Mouse (Mus musculus) CD4-positive, CD25-positive, alpha-beta regulatory T cell, adult 2 months (primary cell): ENCODE measurements around the gene Slc40a1.

Experiments
- DNase-seq: peaks from one replicate; pipeline ENCODE4 v3.0.0-alpha.2; 2012; ENCODE audit warnings: low read depth, low spot score

The Slc40a1 gene

DNA sequence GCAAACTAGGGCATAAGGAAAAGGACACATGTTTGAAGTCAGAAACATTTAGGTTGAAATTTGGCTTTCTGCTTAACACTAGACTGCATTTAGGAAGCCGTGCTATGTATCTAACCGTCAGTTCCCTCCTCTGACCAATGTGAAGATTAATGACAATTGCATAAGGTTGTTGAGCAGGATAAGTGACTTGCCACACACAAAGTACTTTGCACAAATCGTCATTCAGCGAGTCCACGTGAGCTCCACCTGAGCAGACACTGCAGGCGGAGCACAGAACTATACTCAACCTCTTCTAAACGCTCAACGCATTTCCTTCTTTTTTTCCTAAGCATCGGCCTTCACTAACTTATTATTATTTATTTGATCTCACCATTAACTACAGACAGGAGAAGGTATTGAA is 39.5 kb downstream of the Slc40a1 start:
- no peak for DNase-seq

DNA sequence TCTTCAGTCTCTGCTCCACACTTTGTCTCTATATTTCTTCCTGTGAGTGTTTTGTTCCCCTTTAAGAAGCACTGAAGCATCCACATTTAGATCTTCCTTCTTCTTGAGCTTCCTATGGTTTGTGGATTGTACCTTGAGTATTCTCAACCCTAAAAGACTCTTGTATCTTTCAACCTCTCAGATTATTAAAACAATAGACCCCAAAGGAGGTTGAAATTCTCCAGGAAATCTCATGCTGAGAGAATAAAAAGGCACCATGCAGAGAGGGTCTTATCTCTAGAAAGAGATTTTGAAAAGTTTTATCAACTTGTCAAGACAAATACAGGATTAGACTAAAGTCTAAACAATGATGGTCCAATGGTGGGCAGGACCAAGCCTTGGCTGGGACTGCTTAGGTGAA is 42.9 kb downstream of the Slc40a1 start:
- DNase-seq: no peak

DNA sequence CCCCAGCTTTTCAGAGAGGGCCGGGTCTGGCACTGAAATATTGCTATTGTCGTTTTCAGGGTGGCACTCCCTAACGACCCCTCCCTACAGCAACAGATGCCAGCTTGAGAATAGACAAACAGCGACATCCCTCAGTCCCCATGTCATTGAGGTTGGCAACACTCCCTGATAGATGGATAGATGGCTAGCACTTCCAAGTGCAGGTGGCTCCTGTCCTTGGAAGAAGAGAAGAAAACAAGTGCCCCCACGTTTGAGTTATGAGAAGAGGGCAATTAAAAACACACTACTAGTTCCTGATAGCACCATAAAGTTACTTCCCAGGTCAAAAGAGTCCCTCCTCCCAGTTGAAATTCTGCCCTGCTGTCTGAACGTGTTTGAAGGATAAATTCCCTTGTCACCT is 44.2 kb downstream of the Slc40a1 start:
- DNase-seq: no peak

GRCm38 (mm10) chr1:45881228-45881832 is 45.0 kb downstream of the Slc40a1 start:
- no peak for DNase-seq

GRCm38 (mm10) chr1:45877463-45877862 is 48.9 kb downstream of the Slc40a1 start:
- no peak for DNase-seq

GRCm38 (mm10) chr1:45876450-45877198 is 49.7 kb downstream of the Slc40a1 start:
- no peak for DNase-seq

DNA sequence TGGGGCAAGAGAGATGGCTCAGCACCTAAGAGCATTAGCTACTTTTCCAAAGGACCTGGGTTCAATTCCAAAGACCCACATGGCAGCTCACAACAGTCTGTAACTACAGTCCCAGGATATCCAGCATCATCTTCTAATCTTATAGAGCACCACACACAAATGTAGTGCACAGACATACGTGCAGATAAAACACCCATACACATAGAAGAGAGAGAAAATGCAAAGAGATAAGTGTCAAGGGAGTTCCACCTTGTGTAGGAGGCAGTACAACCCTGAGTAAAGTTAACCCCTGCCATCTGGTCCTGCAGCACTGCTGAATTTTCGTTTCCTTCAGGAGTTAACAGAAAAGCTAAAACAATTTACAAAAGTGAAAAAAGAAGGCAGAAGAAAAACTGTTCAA is 50.7 kb downstream of the Slc40a1 start:
- DNase-seq: no peak

DNA sequence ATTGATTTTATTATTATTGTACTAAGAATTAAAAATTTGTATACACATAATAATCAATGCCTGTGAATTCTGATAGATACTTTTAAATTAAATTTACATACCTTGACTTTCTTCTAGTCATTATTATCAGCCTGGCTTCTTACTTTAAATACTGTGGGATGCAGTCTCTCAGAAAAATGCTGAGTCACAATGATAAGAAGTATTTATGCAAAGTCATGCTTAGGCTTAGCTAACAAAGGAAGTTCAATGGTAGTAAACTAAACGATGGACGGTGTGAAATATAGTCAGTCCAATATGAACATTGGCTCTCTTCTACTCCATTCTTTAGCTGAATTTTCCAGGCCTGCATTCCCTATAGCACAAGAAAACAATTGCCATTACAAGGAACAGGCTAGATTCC is 53.1 kb downstream of the Slc40a1 start:
- DNase-seq: no peak

DNA sequence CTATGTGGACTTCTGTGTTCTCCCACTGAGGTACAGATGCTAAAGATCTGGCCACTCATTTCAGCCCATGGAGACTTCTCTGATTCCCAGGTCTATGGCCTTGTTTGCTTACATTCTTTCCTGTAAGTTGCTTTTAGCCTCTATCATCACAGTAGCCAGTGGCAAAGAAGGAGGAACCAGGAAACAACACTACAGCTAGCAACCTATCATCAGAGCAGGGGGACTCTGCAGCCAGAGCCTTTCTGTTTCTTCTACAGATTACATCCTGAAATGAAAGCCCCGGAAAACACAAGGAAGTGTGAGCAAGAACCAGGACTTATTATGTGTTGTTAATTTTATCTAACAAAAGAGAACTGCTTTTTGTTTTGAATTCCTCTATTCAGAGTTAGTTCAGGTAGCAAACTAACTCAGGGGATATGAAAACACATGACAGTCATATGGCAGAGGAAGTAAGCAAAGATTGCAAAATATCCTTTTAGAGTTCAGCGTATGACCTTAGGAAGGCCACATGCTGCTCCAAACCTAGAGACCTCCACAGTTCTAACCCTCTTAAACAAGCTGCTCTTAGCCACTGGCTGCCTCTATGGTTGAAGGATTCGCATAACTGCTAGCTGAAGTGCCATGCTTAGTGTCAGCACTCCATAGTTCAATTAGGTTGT is 57.7 kb downstream of the Slc40a1 start:
- no peak for DNase-seq

GRCm38 (mm10) chr1:45868050-45868449 is 58.3 kb downstream of the Slc40a1 start:
- no peak for DNase-seq

- DNase-seq: no peak
Observed at GRCm38 (mm10) chr1:45866288-45867018, 59.9 kb downstream of the Slc40a1 start.

DNA sequence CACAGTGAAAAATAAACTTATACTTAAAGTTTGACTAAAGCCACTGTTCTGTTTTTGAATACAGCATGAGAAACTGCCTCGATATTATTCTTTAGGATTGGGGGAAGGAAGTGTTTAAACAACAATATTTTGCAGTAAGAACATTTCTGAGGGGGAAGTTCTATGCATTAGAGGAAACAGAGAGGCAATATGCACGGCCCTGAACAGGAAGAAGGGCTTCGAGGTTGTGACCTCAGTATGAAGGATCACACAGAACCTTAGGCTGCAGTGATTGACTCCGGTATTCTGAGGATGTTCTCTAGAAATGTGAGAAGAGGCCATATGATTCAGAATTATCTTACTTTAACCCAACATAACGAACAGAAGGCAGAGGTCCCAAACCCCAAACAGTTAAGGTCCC is 60.6 kb downstream of the Slc40a1 start:
- no peak for DNase-seq

DNA sequence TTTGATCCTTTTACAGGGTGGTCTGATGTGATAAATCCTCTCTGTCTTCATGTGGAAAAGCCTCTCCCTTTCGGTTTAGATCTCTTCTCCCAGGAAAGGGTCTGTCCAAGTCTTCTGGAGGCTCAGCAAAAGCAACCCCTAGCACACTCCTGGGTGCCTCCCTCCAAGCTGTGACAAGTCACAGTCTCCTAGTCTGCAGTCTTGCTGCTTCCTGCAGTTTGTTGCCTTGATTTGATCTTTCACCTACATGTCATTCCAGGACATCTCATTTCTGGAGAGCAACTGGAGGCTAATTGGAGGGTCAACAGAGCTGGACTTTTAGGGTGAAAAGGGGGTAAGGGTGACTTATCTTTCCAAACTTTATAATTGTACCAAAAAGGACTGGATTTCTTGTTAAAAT is 61.0 kb downstream of the Slc40a1 start:
- no peak for DNase-seq

DNA sequence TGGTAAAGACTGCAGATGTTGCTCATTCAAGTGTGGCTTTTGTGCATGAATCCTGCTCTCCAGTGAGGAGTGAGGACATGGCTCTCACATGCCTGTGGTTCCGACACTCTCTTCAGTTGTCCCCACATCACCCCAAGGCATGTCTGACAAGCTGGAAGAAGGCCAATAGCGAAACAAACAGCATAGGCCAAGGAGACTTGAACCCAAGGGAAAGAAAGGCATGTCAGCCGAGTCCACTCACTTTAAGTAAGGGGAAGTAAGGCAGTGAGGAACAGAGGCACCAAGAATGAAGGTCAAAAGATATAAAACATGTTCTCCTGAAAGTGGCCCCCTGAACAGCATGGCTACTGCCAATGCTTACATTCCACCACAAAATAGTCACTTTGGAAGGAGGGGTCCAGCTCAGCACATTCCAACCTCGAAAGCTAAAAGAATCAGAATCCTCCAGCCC is 61.7 kb downstream of the Slc40a1 start:
- no peak for DNase-seq

DNA sequence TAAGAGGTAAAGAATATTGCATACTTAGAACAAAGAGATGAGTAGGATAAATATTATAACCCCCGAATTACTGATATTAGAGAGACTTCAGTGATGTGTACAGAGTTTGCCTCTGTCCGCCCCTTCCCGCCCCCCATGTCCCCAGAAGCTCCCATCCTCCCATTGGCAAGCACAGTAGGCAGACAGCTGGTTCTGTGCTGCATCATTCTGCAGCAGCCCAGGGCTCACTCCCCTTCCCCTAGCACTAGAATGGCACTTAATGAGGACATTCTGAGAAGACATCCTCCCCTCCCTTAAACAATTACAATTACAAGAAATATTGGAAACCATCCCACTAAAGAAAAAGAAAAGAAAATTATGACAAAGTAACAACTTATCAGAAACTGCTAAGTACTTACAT is 62.7 kb downstream of the Slc40a1 start:
- no peak for DNase-seq

DNA sequence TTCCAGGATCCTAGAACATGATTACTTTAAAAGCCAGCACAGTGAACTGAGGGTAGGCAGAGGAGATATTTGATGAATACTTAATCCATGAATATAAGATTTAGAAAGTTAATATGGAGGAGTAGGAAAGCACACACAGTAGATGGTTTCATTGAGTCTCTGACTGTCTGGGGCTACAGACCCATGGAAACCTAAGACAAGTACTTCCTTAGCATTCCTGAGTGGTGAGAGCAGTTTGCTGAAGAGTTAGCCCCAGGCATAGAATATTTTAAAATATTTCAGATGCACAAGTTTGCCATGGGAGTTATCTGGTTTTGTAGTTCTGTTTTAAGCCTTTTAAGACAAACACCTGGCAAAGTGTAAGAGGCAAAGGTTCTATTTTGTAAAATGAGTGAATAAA is 65.2 kb downstream of the Slc40a1 start:
- DNase-seq: no peak

- DNase-seq: no peak
Observed at GRCm38 (mm10) chr1:45860349-45860748, 66.0 kb downstream of the Slc40a1 start.
